Mouse (Mus musculus): ENCODE data around the gene Lamtor1. TPM values are rescaled to one million over a fixed set of nuclear protein-coding genes. Genes with fewer than 3 reads are reported as not detected.

Lamtor1 gene
- polyA plus RNA-seq, 1 experiment, result 205 TPM

DNA sequence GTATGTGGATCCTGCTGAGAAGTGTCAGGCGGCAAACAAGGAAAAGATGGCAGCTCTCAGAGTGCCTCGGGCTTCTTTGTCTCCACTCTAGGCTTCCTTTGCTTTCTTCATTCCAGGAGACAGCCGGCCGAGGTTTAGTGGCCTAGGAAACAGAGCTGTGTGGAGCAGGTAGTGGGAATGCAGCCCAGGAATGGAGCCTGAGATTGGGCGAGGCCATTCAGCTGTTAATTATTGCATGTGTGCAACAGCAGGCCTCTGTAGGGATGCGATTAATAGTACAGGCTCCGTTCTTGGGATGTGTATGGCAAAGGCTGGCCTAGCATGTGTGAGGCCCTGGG is 36.6 kb upstream of the Lamtor1 start:
- no peak for DNase-seq
- Histone ChIP-seq H3K4me1 (ENCODE audit: control insufficient read depth, insufficient read depth, low read length) (no peaks in the 10 kb centered on the region), H3K4me3 (replicated peaks; ENCODE audit: extremely low read depth, low read depth, low read length) (no peak overlapping the region)
- no peak for TF ChIP-seq POLR2A (IDR thresholded peaks at IDR 0.05; ENCODE audit: borderline replicate concordance, extremely low read depth, low read depth, low read length)
- no peak for TF ChIP-seq CTCF (IDR thresholded peaks at IDR 0.05; ENCODE audit: insufficient read depth, low read length)
- WGBS, result 74% methylated on average over 7 of the region's 7 CpGs

DNA sequence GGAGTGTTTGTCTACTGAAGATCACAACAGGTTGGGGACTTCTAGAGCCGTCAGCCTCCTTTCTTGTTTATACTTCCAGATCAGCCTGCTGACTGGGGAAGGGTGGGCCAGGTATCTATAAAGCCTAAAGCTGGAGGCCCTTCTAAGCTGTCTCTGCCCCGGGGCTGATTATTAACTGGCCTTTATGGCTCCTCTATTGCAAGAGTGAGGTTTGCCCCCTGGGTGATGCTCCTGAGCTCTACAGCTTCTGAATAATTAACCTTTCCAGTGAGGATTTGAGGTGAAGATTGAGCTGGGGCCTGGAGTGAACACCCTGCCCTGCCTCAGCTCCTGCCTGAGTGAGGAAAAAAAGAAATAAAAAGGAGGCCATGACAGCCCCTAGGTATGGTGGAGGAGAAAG is 35.1 kb upstream of the Lamtor1 start, which contains the start of gene Folr1:
TSS of gene Folr1 (minus strand) at position 160 of the 400 bp plus-strand sequence.
- Histone ChIP-seq H3K4me3 (replicated peaks; ENCODE audit: extremely low read depth, low read depth, low read length) (no peak within 1 kb of the TSS), H3K4me1 (ENCODE audit: control insufficient read depth, insufficient read depth, low read length) (no peaks in the 10 kb centered on the region)
- 70% methylated on average over 2 of the region's 2 CpGs for WGBS
- no peak for DNase-seq
- no peak for TF ChIP-seq CTCF (IDR thresholded peaks at IDR 0.05; ENCODE audit: insufficient read depth, low read length)
- TF ChIP-seq POLR2A (IDR thresholded peaks at IDR 0.05; ENCODE audit: borderline replicate concordance, extremely low read depth, low read depth, low read length), result no peak

DNA sequence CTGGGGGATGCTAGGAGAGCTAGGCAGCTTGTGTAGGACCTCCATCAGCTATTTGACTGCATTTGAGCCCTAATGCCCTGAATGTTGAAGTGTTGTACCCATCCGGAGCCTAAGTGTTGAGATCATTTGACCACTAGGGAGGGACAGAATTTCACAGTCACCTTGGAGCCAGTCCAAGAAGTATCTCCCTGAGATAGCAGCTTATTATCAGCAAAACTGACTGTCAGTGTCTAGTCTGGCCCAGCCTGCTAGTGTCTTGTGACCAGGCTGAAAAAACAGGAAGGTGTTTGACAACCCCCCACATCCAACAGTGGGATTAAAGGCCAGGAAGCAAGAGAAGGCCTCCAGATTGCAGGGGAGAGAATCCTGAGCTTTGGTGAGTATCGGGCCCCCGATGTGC is 34.4 kb upstream of the Lamtor1 start:
- 59% methylated on average over 3 of the region's 3 CpGs for WGBS
- no peak for DNase-seq
- H3K4me1 ChIP-seq (ENCODE audit: control insufficient read depth, insufficient read depth, low read length), result no peaks in the 10 kb centered on the region
- TF ChIP-seq CTCF (IDR thresholded peaks at IDR 0.05; ENCODE audit: insufficient read depth, low read length) (no peak), POLR2A (IDR thresholded peaks at IDR 0.05; ENCODE audit: borderline replicate concordance, extremely low read depth, low read depth, low read length) (no peak)
- no peak overlapping the region for H3K4me3 ChIP-seq (replicated peaks; ENCODE audit: extremely low read depth, low read depth, low read length)

DNA sequence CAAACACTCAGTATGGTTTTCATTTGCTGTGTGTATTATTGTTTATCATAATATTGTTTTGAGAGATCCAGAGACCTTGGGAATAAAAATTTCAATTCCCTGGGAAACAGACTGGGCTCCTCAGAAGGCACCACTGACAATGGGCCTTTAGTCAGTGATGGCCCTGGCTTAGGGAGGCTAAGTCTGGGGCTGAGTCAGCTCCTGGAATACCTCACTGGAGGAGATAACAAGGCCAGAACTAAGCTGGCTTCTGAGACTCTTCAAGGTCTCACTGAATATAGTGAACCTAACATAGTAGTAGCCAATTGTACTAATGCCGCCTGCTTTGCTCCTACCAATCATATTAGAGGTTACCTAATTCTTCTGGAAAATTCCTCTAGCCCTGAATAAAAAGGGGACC is 29.7 kb upstream of the Lamtor1 start:
- no peak overlapping the region for H3K4me3 ChIP-seq (replicated peaks; ENCODE audit: extremely low read depth, low read depth, low read length)
- TF ChIP-seq CTCF (IDR thresholded peaks at IDR 0.05; ENCODE audit: insufficient read depth, low read length) (no peak), POLR2A (IDR thresholded peaks at IDR 0.05; ENCODE audit: borderline replicate concordance, extremely low read depth, low read depth, low read length) (no peak)
- WGBS, result 94% methylated on average over 1 of the region's 1 CpGs
- no peaks in the 10 kb centered on the region for H3K4me1 ChIP-seq (ENCODE audit: control insufficient read depth, insufficient read depth, low read length)
- no peak for DNase-seq

DNA sequence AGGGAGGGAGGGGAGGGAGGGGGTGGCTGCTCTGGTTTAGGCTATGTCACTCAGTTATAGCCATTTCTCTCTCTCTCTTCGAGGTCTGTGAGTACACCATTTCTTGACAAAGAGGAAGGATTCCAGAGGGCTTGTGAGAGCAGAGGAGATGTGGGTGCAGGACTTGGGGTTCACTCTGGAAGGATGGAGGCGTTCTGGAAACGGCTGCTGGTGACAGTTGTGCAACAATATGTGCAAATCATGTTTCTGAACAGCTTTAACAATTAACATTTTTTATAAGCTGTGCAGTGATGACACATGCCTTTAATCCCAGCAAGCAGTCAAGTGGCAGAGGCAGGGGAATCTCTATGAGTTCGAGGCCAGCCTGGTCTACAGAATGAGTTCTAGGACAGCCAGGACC is 24.8 kb upstream of the Lamtor1 start:
- 68% methylated on average over 4 of the region's 4 CpGs for WGBS
- no peak overlapping the region for H3K4me3 ChIP-seq (replicated peaks; ENCODE audit: extremely low read depth, low read depth, low read length)
- no peaks in the 10 kb centered on the region for H3K4me1 ChIP-seq (ENCODE audit: control insufficient read depth, insufficient read depth, low read length)
- no peak for DNase-seq
- TF ChIP-seq CTCF (IDR thresholded peaks at IDR 0.05; ENCODE audit: insufficient read depth, low read length) (no peak), POLR2A (IDR thresholded peaks at IDR 0.05; ENCODE audit: borderline replicate concordance, extremely low read depth, low read depth, low read length) (no peak)

DNA sequence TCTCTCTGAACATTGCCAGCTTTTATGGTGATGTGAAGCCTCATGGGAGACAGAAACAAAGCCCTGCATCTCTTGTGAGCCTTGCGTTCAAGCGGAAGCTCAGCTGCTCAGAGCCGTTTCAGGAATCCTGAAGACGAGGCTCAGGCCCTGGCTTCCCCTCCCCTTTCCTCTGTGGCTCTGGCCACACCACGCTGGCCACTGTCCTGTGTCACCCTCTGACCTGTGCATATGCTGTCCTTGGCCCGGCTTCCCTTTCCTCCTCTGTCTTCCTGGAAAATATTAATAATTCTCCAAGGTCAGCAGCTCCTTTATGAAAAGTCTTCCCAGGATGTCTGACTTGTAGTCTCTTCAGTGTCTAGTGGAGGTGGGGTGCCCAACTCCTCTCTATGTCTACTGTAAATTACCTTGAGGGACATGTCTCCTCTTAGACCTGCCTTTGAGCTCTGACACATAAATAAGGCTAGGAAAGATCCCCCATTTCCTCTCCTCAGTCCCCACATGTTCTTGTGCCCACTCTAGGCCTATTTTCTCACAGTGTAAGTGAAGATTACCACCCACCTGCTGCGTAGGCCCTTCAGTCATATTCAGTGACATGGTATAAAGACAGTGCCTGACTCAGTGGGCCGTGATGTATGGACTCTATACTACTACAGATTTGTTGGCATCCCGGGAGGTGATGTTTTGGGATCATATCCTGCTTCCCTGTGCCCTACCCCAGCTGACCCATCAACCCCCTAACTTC is 23.1 kb upstream of the Lamtor1 start:
- no peak for DNase-seq
- TF ChIP-seq CTCF (IDR thresholded peaks at IDR 0.05; ENCODE audit: insufficient read depth, low read length) (no peak), POLR2A (IDR thresholded peaks at IDR 0.05; ENCODE audit: borderline replicate concordance, extremely low read depth, low read depth, low read length) (no peak)
- Histone ChIP-seq H3K4me3 (replicated peaks; ENCODE audit: extremely low read depth, low read depth, low read length) (no peak overlapping the region), H3K4me1 (ENCODE audit: control insufficient read depth, insufficient read depth, low read length) (no peaks in the 10 kb centered on the region)
- WGBS, result 58% methylated on average over 9 of the region's 9 CpGs

DNA sequence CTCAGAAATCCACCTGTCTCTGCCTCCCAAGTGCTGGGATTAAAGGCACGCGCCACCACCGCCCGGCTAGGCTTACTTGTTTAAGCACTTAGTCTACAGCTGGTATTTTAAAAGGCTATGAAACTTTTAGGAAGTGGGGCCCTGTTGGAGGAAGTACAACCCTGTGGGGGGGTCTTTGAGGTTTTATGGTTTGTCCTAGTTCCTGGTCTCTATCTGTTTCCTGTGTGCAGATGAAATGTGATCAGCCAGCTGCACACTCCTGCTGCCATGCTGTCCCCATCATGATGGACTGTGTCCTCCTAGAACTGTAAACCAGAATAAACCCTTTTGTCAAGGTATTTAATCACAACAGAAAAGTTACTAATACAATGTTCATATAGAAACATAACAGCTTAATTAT is 21.5 kb upstream of the Lamtor1 start:
- WGBS, result 97% methylated on average over 4 of the region's 4 CpGs
- Histone ChIP-seq H3K4me3 (replicated peaks; ENCODE audit: extremely low read depth, low read depth, low read length) (no peak overlapping the region), H3K4me1 (ENCODE audit: control insufficient read depth, insufficient read depth, low read length) (no peaks in the 10 kb centered on the region)
- no peak for TF ChIP-seq POLR2A (IDR thresholded peaks at IDR 0.05; ENCODE audit: borderline replicate concordance, extremely low read depth, low read depth, low read length)
- no peak for TF ChIP-seq CTCF (IDR thresholded peaks at IDR 0.05; ENCODE audit: insufficient read depth, low read length)
- DNase-seq, result no peak

DNA sequence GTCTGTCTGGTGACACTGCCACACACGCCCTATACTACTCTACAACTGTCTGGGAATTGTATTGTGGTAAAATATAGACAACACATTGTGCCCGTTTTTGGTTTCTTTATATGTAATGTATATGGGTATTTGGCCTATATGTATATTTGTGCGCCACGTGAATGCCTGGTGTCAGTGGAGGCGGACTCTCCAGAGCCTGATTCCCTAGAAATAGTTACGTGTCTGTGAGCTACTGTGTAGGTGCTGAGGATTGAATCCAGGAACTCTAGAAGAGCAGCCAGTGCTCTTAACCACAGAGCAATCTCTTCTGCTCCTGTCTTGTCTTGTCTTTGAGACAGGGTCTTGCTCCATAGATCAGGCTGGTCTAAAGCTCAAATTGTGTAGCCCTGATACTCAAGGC is 19.4 kb upstream of the Lamtor1 start:
- TF ChIP-seq POLR2A (IDR thresholded peaks at IDR 0.05; ENCODE audit: borderline replicate concordance, extremely low read depth, low read depth, low read length) (no peak), CTCF (IDR thresholded peaks at IDR 0.05; ENCODE audit: insufficient read depth, low read length) (no peak)
- no peak overlapping the region for H3K4me3 ChIP-seq (replicated peaks; ENCODE audit: extremely low read depth, low read depth, low read length)
- H3K4me1 ChIP-seq (ENCODE audit: control insufficient read depth, insufficient read depth, low read length), result no peaks in the 10 kb centered on the region
- 87% methylated on average over 6 of the region's 6 CpGs for WGBS
- no peak for DNase-seq

DNA sequence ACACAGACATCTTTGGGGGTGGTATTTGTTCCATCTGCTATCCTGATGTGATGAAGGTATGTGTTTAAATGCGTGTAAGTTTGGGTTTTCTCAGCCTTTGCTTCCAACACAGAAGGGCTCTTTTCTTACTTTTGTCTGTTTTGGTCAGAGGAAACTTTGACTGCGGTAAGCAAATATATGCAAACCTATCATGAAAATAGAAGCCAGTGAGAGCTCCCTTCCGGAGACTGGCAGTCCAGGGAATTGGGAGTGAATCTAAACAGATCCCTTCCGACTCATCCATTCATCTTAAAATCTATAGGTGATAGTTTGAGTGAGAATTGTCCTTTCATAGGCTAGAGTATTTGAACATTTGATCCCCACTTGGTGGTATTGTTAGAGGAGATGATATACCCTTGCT is 17.2 kb upstream of the Lamtor1 start:
- DNase-seq, result no peak
- Histone ChIP-seq H3K4me3 (replicated peaks; ENCODE audit: extremely low read depth, low read depth, low read length) (no peak overlapping the region), H3K4me1 (ENCODE audit: control insufficient read depth, insufficient read depth, low read length) (no peaks in the 10 kb centered on the region)
- WGBS, result 77% methylated on average over 4 of the region's 4 CpGs
- TF ChIP-seq POLR2A (IDR thresholded peaks at IDR 0.05; ENCODE audit: borderline replicate concordance, extremely low read depth, low read depth, low read length) (no peak), CTCF (IDR thresholded peaks at IDR 0.05; ENCODE audit: insufficient read depth, low read length) (no peak)

DNA sequence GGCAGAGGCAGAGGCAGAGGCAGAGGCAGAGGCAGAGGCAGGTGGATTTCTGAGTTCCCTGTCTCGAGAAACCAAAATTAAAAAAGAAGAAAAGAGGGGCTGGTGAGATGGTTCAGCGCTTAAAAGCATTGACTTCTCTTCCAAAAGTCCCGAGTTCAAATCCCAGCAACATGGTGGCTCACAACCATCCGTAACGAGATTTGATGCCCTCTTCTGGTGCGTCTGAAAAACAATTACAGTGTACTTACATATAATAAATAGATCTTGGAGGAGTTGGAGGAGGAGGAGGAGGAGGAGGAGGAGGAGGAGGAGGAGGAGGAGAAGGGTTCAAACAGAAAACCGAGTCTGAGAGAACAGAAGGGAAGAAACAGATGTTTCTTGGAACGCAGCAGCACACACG is 10.0 kb upstream of the Lamtor1 start:
- Histone ChIP-seq H3K4me3 (replicated peaks; ENCODE audit: extremely low read depth, low read depth, low read length) (peak overlapping the region; percentile 93), H3K4me1 (ENCODE audit: control insufficient read depth, insufficient read depth, low read length) (peaks cover 3% of the 10 kb centered on the region)
- TF ChIP-seq POLR2A (IDR thresholded peaks at IDR 0.05; ENCODE audit: borderline replicate concordance, extremely low read depth, low read depth, low read length), result no peak
- no peak for TF ChIP-seq CTCF (IDR thresholded peaks at IDR 0.05; ENCODE audit: insufficient read depth, low read length)
- 33% methylated on average over 9 of the region's 9 CpGs for WGBS
- DNase-seq, result no peak
